Mouse (Mus musculus): Measurements from ENCODE around the gene Smurf2. TPM values are rescaled to one million over a fixed set of nuclear protein-coding genes. Genes with fewer than 3 reads are reported as not detected.
A peak's percentile ranks its signal among the peaks of the same experiment; 100 is the strongest.

Smurf2 gene
- total RNA-seq, 2 experiments from 2014 or later: 28.8 to 30.9 TPM

GRCm38 (mm10) chr11:106908016-106908415 lies 12.5 kb downstream of the Smurf2 start:
- no peak for DNase-seq (ENCODE audit: low spot score in 2 of 2)

- DNase-seq (ENCODE audit: low spot score in 2 of 2): no peak
These were observed 13.3 kb downstream of the Smurf2 start for GRCm38 (mm10) chr11:106907253-106907652.

GRCm38 (mm10) chr11:106905707-106906106 lies 14.8 kb downstream of the Smurf2 start:
- no peak for DNase-seq (ENCODE audit: low spot score in 2 of 2)

GRCm38 (mm10) chr11:106899804-106900203 lies 20.7 kb downstream of the Smurf2 start:
- DNase-seq (ENCODE audit: low spot score in 2 of 2): no peak

GRCm38 (mm10) chr11:106896561-106897168 lies 23.9 kb downstream of the Smurf2 start:
- no peak for DNase-seq (ENCODE audit: low spot score in 2 of 2)

- no peak for DNase-seq (ENCODE audit: low spot score in 2 of 2)
These were observed 36.9 kb downstream of the Smurf2 start for GRCm38 (mm10) chr11:106883656-106884055.

- no peak for DNase-seq (ENCODE audit: low spot score in 2 of 2)
These were observed 47.9 kb downstream of the Smurf2 start for GRCm38 (mm10) chr11:106872650-106873049.

GRCm38 (mm10) chr11:106851438-106851837 lies 69.1 kb downstream of the Smurf2 start:
- peak in 1 of 2 experiments; percentile 14 for DNase-seq (ENCODE audit: low spot score in 2 of 2)

- no peak for DNase-seq (ENCODE audit: low spot score in 2 of 2)
These were observed 78.5 kb downstream of the Smurf2 start for GRCm38 (mm10) chr11:106842002-106842401.

- DNase-seq (ENCODE audit: low spot score in 2 of 2): no peak
These were observed 92.4 kb downstream of the Smurf2 start for GRCm38 (mm10) chr11:106828079-106828478.

GRCm38 (mm10) chr11:106824403-106824802 lies 96.1 kb downstream of the Smurf2 start:
- DNase-seq (ENCODE audit: low spot score in 2 of 2): no peak

- no peak for DNase-seq (ENCODE audit: low spot score in 2 of 2)
These were observed 96.8 kb downstream of the Smurf2 start for GRCm38 (mm10) chr11:106823741-106824140.

GRCm38 (mm10) chr11:106822911-106823310 lies 97.6 kb downstream of the Smurf2 start:
- DNase-seq (ENCODE audit: low spot score in 2 of 2): peak in 1 of 2 experiments; percentile 52

GRCm38 (mm10) chr11:106822491-106822890 lies 98.0 kb downstream of the Smurf2 start:
- no peak for DNase-seq (ENCODE audit: low spot score in 2 of 2)

GRCm38 (mm10) chr11:106821397-106821796 lies 99.1 kb downstream of the Smurf2 start:
- DNase-seq (ENCODE audit: low spot score in 2 of 2): no peak

- DNase-seq (ENCODE audit: low spot score in 2 of 2): no peak
These were observed 99.5 kb downstream of the Smurf2 start for GRCm38 (mm10) chr11:106820972-106821371.

GRCm38 (mm10) chr11:106820252-106820651 lies 100.3 kb downstream of the Smurf2 start:
- no peak for DNase-seq (ENCODE audit: low spot score in 2 of 2)

- no peak for DNase-seq (ENCODE audit: low spot score in 2 of 2)
These were observed 100.9 kb downstream of the Smurf2 start for GRCm38 (mm10) chr11:106819595-106819994.

- no peak for DNase-seq (ENCODE audit: low spot score in 2 of 2)
These were observed 102.2 kb downstream of the Smurf2 start for GRCm38 (mm10) chr11:106818341-106818740.

- DNase-seq (ENCODE audit: low spot score in 2 of 2): no peak
These were observed 102.7 kb downstream of the Smurf2 start for GRCm38 (mm10) chr11:106817808-106818207.

GRCm38 (mm10) chr11:106817156-106817555 lies 103.4 kb downstream of the Smurf2 start:
- no peak for DNase-seq (ENCODE audit: low spot score in 2 of 2)

- DNase-seq (ENCODE audit: low spot score in 2 of 2): no peak
These were observed 104.2 kb downstream of the Smurf2 start for GRCm38 (mm10) chr11:106816316-106816715.

GRCm38 (mm10) chr11:106815761-106816160 lies 104.8 kb downstream of the Smurf2 start:
- no peak for DNase-seq (ENCODE audit: low spot score in 2 of 2)

Data from layer of hippocampus, postnatal 14 days (tissue).